Mouse (Mus musculus): ENCODE measurements at regions not wholly inside any gene's neighbourhood (a gene's known extent, or its start where the extent isn't known, plus 50 kb on each side); places are given as distances from the start of the nearest gene placed in this dataset.

GRCm38 (mm10) chr11:57913801-57914560 lies 81.4 kb upstream of the Hand1 start:
- Histone ChIP-seq H3K27ac (ENCODE audit: low read length) (no peak overlapping the region), H3K36me3 (ENCODE audit: control insufficient read depth, insufficient read depth, low read length) (no peaks in the 10 kb centered on the region), H3K4me1 (ENCODE audit: control insufficient read depth, insufficient read depth, low read length) (no peaks in the 10 kb centered on the region), H3K9ac (ENCODE audit: low read depth, low read length) (no peak overlapping the region), H3K9me3 (replicated peaks; ENCODE audit: control insufficient read depth, low read length, poor library complexity, severe bottlenecking) (no peaks in the 10 kb centered on the region), H3K4me2 (ENCODE audit: low read length) (no peak overlapping the region), H3K27me3 (ENCODE audit: control insufficient read depth, insufficient read depth, low read depth, low read length) (no peaks in the 10 kb centered on the region), H3K4me3 (ENCODE audit: low read depth, low read length) (no peak overlapping the region)
- ATAC-seq, result no peak
- 89% methylated on average over 3 of the region's 3 CpGs for WGBS

GRCm38 (mm10) chr11:57913020-57913699 lies 80.5 kb upstream of the Hand1 start:
- Histone ChIP-seq H3K4me1 (ENCODE audit: control insufficient read depth, insufficient read depth, low read length) (no peaks in the 10 kb centered on the region), H3K27ac (ENCODE audit: low read length) (no peak overlapping the region), H3K4me2 (ENCODE audit: low read length) (no peak overlapping the region), H3K4me3 (ENCODE audit: low read depth, low read length) (no peak overlapping the region), H3K27me3 (ENCODE audit: control insufficient read depth, insufficient read depth, low read depth, low read length) (no peaks in the 10 kb centered on the region), H3K36me3 (ENCODE audit: control insufficient read depth, insufficient read depth, low read length) (no peaks in the 10 kb centered on the region), H3K9me3 (replicated peaks; ENCODE audit: control insufficient read depth, low read length, poor library complexity, severe bottlenecking) (no peaks in the 10 kb centered on the region), H3K9ac (ENCODE audit: low read depth, low read length) (no peak overlapping the region)
- WGBS, result 61% methylated on average over 14 of the region's 14 CpGs
- no peak for ATAC-seq

- WGBS, result 58% methylated on average over 10 of the region's 10 CpGs
- ATAC-seq, result no peak
- no peaks in the 10 kb centered on the region for H3K27me3 ChIP-seq (ENCODE audit: control insufficient read depth, insufficient read depth, low read depth, low read length)
- no peak overlapping the region for H3K4me2 ChIP-seq (ENCODE audit: low read length)
- no peak overlapping the region for H3K9ac ChIP-seq (ENCODE audit: low read depth, low read length)
- H3K4me1 ChIP-seq (ENCODE audit: control insufficient read depth, insufficient read depth, low read length), result no peaks in the 10 kb centered on the region
- no peak overlapping the region for H3K27ac ChIP-seq (ENCODE audit: low read length)
- H3K4me3 ChIP-seq (ENCODE audit: low read depth, low read length), result no peak overlapping the region
- no peaks in the 10 kb centered on the region for H3K36me3 ChIP-seq (ENCODE audit: control insufficient read depth, insufficient read depth, low read length)
- H3K9me3 ChIP-seq (replicated peaks; ENCODE audit: control insufficient read depth, low read length, poor library complexity, severe bottlenecking), result no peaks in the 10 kb centered on the region
These were observed 79.2 kb upstream of the Hand1 start for GRCm38 (mm10) chr11:57911698-57912283.

GRCm38 (mm10) chr11:57904216-57904615 lies 71.6 kb upstream of the Hand1 start:
- Histone ChIP-seq H3K9me3 (replicated peaks; ENCODE audit: control insufficient read depth, low read length, poor library complexity, severe bottlenecking) (no peaks in the 10 kb centered on the region), H3K4me2 (ENCODE audit: low read length) (no peak overlapping the region), H3K36me3 (ENCODE audit: control insufficient read depth, insufficient read depth, low read length) (no peaks in the 10 kb centered on the region), H3K9ac (ENCODE audit: low read depth, low read length) (no peak overlapping the region), H3K4me1 (ENCODE audit: control insufficient read depth, insufficient read depth, low read length) (no peaks in the 10 kb centered on the region), H3K27ac (ENCODE audit: low read length) (no peak overlapping the region), H3K27me3 (ENCODE audit: control insufficient read depth, insufficient read depth, low read depth, low read length) (no peaks in the 10 kb centered on the region), H3K4me3 (ENCODE audit: low read depth, low read length) (no peak overlapping the region)
- 74% methylated on average over 9 of the region's 9 CpGs for WGBS
- no peak for ATAC-seq

- Histone ChIP-seq H3K4me2 (ENCODE audit: low read length) (no peak overlapping the region), H3K4me3 (ENCODE audit: low read depth, low read length) (no peak overlapping the region), H3K36me3 (ENCODE audit: control insufficient read depth, insufficient read depth, low read length) (no peaks in the 10 kb centered on the region), H3K9me3 (replicated peaks; ENCODE audit: control insufficient read depth, low read length, poor library complexity, severe bottlenecking) (no peaks in the 10 kb centered on the region), H3K27me3 (ENCODE audit: control insufficient read depth, insufficient read depth, low read depth, low read length) (no peaks in the 10 kb centered on the region), H3K4me1 (ENCODE audit: control insufficient read depth, insufficient read depth, low read length) (no peaks in the 10 kb centered on the region), H3K9ac (ENCODE audit: low read depth, low read length) (no peak overlapping the region), H3K27ac (ENCODE audit: low read length) (no peak overlapping the region)
- ATAC-seq, result no peak
- WGBS, result 75% methylated on average over 4 of the region's 4 CpGs
These were observed 66.7 kb upstream of the Hand1 start for GRCm38 (mm10) chr11:57899335-57899734.

DNA sequence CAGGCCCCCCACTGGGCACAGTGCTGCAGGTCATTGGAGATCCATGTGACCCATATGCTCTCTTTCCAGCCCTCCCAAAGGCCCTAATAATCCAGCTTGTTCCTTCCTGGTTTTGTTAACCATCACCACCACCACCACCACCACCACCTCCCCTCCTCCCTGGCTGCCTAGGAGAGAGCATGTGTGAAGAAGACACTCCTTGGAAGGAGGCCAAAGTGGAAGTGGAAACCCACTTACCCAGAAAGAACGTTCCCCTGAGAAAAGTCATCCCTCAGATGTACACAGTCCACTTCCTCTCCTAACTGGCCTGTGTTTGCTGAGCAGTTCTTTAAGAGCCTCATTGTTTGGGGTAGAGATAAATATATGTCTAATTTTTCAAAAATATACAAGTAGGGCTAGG lies 62.9 kb upstream of the Hand1 start:
- 82% methylated on average over 1 of the region's 1 CpGs for WGBS
- Histone ChIP-seq H3K27ac (ENCODE audit: low read length) (no peak overlapping the region), H3K4me2 (ENCODE audit: low read length) (no peak overlapping the region), H3K9ac (ENCODE audit: low read depth, low read length) (no peak overlapping the region), H3K9me3 (replicated peaks; ENCODE audit: control insufficient read depth, low read length, poor library complexity, severe bottlenecking) (no peaks in the 10 kb centered on the region), H3K4me3 (ENCODE audit: low read depth, low read length) (no peak overlapping the region), H3K36me3 (ENCODE audit: control insufficient read depth, insufficient read depth, low read length) (no peaks in the 10 kb centered on the region), H3K4me1 (ENCODE audit: control insufficient read depth, insufficient read depth, low read length) (no peaks in the 10 kb centered on the region), H3K27me3 (ENCODE audit: control insufficient read depth, insufficient read depth, low read depth, low read length) (no peaks in the 10 kb centered on the region)
- ATAC-seq, result no peak

DNA sequence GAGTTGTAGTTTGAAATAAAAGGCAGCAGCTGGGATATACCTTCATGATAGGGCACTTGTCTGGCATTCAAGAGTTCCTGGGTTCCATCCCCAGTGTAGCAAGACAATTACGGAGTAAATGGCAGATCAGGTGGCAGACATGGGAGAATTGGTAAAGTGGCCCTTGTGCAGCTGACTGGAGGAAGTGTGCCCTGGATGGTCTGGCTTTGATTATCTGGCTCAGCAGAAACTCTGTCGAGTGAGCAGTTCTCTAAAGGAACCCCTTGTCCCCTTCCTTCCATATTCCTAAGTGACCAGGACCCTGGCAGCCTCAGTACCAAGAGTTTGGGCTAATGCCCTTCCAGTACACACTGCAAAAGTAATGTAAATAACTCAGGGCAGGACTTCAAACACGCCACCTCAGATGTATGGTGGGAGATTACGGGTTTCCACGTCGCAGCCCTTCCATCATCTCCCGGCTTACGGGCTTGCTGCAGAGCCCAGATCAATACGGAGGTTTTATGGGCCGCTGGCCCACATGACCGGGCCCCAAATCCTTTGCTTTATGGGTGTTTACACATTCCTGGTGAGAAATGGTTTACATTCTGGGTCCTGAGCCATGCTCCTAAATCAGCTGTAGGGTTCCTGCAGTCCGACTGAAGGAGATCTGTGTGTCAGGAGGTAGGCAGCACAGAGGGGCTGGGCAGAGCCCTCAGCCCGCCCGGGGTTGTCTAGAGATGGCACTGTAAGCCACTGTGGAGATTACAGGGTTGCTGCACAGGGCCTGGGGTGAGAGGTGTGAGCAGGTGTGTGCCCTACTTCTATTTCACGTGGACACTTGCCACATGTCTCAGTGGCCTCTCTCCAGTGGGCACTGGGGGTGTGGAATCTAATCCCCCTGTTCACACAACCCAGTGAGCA lies 50.4 kb upstream of the Hand1 start:
- WGBS, result 73% methylated on average over 15 of the region's 15 CpGs
- H3K36me3 ChIP-seq (ENCODE audit: control insufficient read depth, insufficient read depth, low read length), result no peaks in the 10 kb centered on the region
- no peak overlapping the region for H3K4me2 ChIP-seq (ENCODE audit: low read length)
- no peaks in the 10 kb centered on the region for H3K27me3 ChIP-seq (ENCODE audit: control insufficient read depth, insufficient read depth, low read depth, low read length)
- H3K27ac ChIP-seq (ENCODE audit: low read length), result no peak overlapping the region
- H3K9ac ChIP-seq (ENCODE audit: low read depth, low read length), result no peak overlapping the region
- H3K4me3 ChIP-seq (ENCODE audit: low read depth, low read length), result no peak overlapping the region
- H3K9me3 ChIP-seq (replicated peaks; ENCODE audit: control insufficient read depth, low read length, poor library complexity, severe bottlenecking), result no peaks in the 10 kb centered on the region
- ATAC-seq, result no peak
- no peaks in the 10 kb centered on the region for H3K4me1 ChIP-seq (ENCODE audit: control insufficient read depth, insufficient read depth, low read length)

All from midbrain, embryonic 16.5 days (tissue).